Mouse (Mus musculus) ES-Bruce4 (cell line): ENCODE measurements around the gene Il18.

Experiments used
- CTCF ChIP-seq: IDR thresholded peaks from one replicate; pipeline ENCODE4 v1.8.1; 2011; ENCODE audit warnings: low read depth, low read length
- POLR2A ChIP-seq: IDR thresholded peaks from one replicate; pipeline ENCODE4 v1.8.1; 2011; ENCODE audit warnings: low read length; ENCODE audit not compliant: insufficient read depth

DNA sequence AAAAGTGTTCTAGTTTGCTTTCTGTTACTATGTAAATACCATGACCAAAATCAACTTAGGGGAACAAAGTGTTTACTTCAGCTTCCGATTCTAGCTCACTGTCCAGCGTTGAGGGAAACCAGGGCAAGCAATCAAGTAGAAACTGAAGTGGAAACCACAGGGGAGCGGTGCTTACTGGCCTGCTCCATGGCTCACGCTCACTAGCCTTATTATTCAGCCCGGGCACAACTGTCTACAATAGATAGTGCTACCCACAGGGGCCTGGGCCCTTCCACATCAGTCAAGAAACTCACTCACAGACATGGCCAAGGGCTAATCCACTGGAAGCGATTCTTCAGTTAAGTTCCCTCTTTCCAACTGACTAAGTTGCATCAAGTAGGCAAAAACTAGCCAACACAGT, 46.9 kb downstream of the Il18 start:
- no peak for TF ChIP-seq CTCF
- no peak for TF ChIP-seq POLR2A
